Mouse (Mus musculus) ES-E14 (cell line): ENCODE results near the gene Mpzl3. TPM values are rescaled to one million over a fixed set of nuclear protein-coding genes. Genes with fewer than 3 reads are reported as not detected.

Source experiments
- DNase-seq: peaks from one replicate; pipeline ENCODE4 v3.0.0-alpha.2; 2013; ENCODE audit warnings: low read depth, low spot score
- H3K27ac ChIP-seq: 2 replicates; pipeline ENCODE4 v1.5.1; 2012; ENCODE audit warnings: low read depth, mild to moderate bottlenecking, low read length, moderate library complexity, mixed read lengths; ENCODE audit not compliant: poor library complexity, insufficient read depth, severe bottlenecking
- H3K36me3 ChIP-seq: 2 replicates; pipeline ENCODE4 v1.6.1; 2012; ENCODE audit warnings: mild to moderate bottlenecking, low read length, moderate library complexity, mixed read lengths; ENCODE audit not compliant: control insufficient read depth, poor library complexity, insufficient read depth, severe bottlenecking
- H3K4me1 ChIP-seq, 2 experiments: fragments of 150-350 bp in 1 of 2; sonication (generic) in 1 of 2; 2 replicates each; pipeline ENCODE4 v1.6.1; 2012; ENCODE audit warnings: low read length in 2 of 2, mild to moderate bottlenecking in 1 of 2, mixed read lengths in 1 of 2; ENCODE audit not compliant: control insufficient read depth in 2 of 2, insufficient read depth in 2 of 2, poor library complexity in 1 of 2
- H3K4me3 ChIP-seq, 2 experiments: fragments of 150-350 bp in 1 of 2; sonication (generic) in 1 of 2; 2 replicates each; pipeline ENCODE4 v1.5.1; 2012; ENCODE audit warnings: low read length in 2 of 2, low read depth in 1 of 2, mild to moderate bottlenecking in 1 of 2, mixed read lengths in 1 of 2; ENCODE audit not compliant: insufficient read depth in 1 of 2, poor library complexity in 1 of 2, severe bottlenecking in 1 of 2
- H3K9ac ChIP-seq: 2 replicates; pipeline ENCODE4 v1.6.1; 2012; ENCODE audit warnings: low read depth, mild to moderate bottlenecking, low read length, mixed read lengths; ENCODE audit not compliant: poor library complexity, insufficient read depth, severe bottlenecking
- H3K9me3 ChIP-seq: fragments of 150-350 bp; sonication (generic); 2 replicates; pipeline ENCODE4 v1.6.1; 2012; ENCODE audit warnings: low read depth, mild to moderate bottlenecking, low read length; ENCODE audit not compliant: control insufficient read depth, insufficient read depth
- CHD2 ChIP-seq: IDR thresholded peaks from 2 replicates; pipeline ENCODE4 v1.6.1; 2014; ENCODE audit warnings: mild to moderate bottlenecking, low read depth, low read length, inconsistent platforms
- HCFC1 ChIP-seq: IDR thresholded peaks from 2 replicates; pipeline ENCODE4 v1.6.1; 2012; ENCODE audit warnings: low read length, inconsistent platforms, borderline replicate concordance; ENCODE audit not compliant: insufficient read depth
- MAFK ChIP-seq: IDR thresholded peaks from 2 replicates; pipeline ENCODE4 v1.6.1; 2014; ENCODE audit warnings: mild to moderate bottlenecking, low read depth, low read length, inconsistent platforms; ENCODE audit not compliant: insufficient read depth
- ZC3H11A ChIP-seq: IDR thresholded peaks from 2 replicates; pipeline ENCODE4 v1.6.1; 2012; ENCODE audit warnings: low read depth, mild to moderate bottlenecking, inconsistent platforms, low read length, borderline replicate concordance
- ZNF384 ChIP-seq: IDR thresholded peaks from 2 replicates; pipeline ENCODE4 v1.6.1; 2012; ENCODE audit warnings: low read depth, low read length, inconsistent platforms
- in situ Hi-C, 2 experiments: fragments of 600-800 bp; cut with MboI; formaldehyde crosslinking; loops; one replicate each; pipeline ENCODE4 v1.15.1; 2025; ENCODE audit warnings: low sequenced_read_pairs in 2 of 2, inconsistent platforms in 1 of 2; ENCODE audit not compliant: unreplicated experiment in 2 of 2
- total RNA-seq: library from RNA; depleted of rRNA; stranded (reverse); fragments of 300-350 nt; gene quantifications from 2 replicates; pipeline ENCODE4 v1.2.3, GENCODE M21; 2012

Gene Mpzl3
- total RNA-seq, 1 experiment: 5.0 TPM

GRCm38 (mm10) chr9:45079011-45079410 is 24.0 kb downstream of the Mpzl3 start, which contains the start of gene Jaml:
Jaml (plus strand) TSS chr9:45079183.
- DNase-seq: no peak
- no peaks in the 10 kb centered on the region for H3K36me3 ChIP-seq
- TF ChIP-seq ZC3H11A (no peak), HCFC1 (no peak), MAFK (no peak), CHD2 (no peak), ZNF384 (no peak)
- no peak within 1 kb of the TSS for H3K27ac ChIP-seq
- no peak within 1 kb of the TSS for H3K9ac ChIP-seq
- H3K4me3 ChIP-seq: no peak within 1 kb of the TSS
- in situ Hi-C loops: no loop called here
- no peaks in the 10 kb centered on the region for H3K9me3 ChIP-seq
- no peaks in the 10 kb centered on the region for H3K4me1 ChIP-seq

DNA sequence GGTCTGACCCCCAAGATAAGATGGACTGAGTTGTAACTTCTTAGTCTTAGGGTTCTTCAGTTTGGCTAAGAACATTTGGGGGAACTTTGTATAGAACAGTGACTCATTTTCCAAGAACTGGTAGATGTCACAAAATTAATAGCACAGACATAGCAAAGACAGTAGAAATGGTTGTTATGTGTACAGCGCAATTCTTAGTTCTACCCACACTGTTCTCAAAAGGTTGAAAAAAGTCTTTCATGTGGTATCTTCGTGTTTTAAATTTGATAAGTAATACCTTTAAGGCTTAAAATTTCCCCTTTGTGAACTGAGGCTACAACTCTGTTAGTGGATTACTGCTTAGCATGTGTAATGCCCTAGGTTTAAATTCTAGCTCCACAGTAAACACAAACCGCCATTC is 28.1 kb downstream of the Mpzl3 start:
- H3K9ac ChIP-seq: no peak overlapping the region
- in situ Hi-C loops: no loop called here
- H3K36me3 ChIP-seq: no peaks in the 10 kb centered on the region
- no peaks in the 10 kb centered on the region for H3K4me1 ChIP-seq
- TF ChIP-seq HCFC1 (no peak), ZC3H11A (no peak), MAFK (no peak), ZNF384 (no peak), CHD2 (no peak)
- H3K9me3 ChIP-seq: no peaks in the 10 kb centered on the region
- H3K4me3 ChIP-seq: no peak overlapping the region
- no peak overlapping the region for H3K27ac ChIP-seq
- no peak for DNase-seq

- TF ChIP-seq HCFC1 (no peak), ZC3H11A (no peak), MAFK (no peak), ZNF384 (no peak), CHD2 (no peak)
- H3K9me3 ChIP-seq: no peaks in the 10 kb centered on the region
- H3K4me1 ChIP-seq: no peaks in the 10 kb centered on the region
- no peak overlapping the region for H3K9ac ChIP-seq
- no peak for DNase-seq
- no peak overlapping the region for H3K4me3 ChIP-seq
- no peak overlapping the region for H3K27ac ChIP-seq
- in situ Hi-C loops: no loop called here
- no peaks in the 10 kb centered on the region for H3K36me3 ChIP-seq
Measured at GRCm38 (mm10) chr9:45084556-45084955, 29.6 kb downstream of the Mpzl3 start.

DNA sequence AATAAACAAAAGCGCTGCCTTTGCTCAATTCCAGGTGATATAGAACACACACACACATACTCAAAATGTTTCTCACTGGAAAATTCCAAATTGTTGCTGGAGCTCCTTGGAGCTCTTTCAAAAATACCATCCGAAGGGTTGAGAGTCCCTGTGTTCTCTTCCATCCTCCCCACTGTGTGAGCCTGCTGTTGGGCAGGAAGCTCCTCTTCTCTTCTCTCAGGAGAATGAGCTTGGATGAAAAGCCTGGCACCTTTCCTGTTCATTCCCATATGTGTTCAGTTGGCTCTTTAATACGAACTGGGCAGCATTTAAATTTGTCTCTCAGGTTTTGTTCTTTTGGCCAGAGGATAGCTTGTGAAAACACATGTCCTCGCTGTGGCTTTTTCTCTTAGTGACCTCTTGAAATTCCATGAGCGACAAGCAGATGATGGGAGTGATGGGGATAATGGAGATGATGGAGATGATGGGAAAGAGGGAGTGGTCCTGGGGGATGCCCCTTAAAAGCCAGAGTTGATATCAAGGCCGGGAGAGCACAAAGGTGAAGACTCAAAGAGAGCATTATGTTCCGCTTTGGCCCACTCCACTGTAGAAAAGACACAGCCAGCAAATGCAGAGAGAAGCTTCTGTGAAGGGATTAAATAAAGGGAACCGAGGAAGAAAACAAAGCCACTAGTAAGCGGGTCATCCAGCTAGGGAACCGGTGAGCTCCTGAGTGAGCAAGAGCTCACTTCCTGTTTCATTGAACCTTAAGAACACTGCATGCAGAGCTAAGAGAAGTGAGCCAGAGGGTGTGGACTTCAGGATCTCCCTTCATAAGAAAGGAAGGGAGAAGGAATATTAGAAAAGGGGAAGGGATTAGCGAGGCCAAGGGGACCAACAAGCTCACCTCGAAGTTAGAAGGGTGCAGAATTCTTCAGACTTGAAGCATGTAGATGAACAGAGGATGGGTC is 31.0 kb downstream of the Mpzl3 start:
- Histone ChIP-seq H3K27ac (no peak overlapping the region), H3K9ac (no peak overlapping the region), H3K9me3 (no peaks in the 10 kb centered on the region), H3K4me1 (no peaks in the 10 kb centered on the region), H3K36me3 (no peaks in the 10 kb centered on the region), H3K4me3 (no peak overlapping the region)
- in situ Hi-C loops: no loop called here
- TF ChIP-seq CHD2: no peak
- TF ChIP-seq HCFC1: no peak
- TF ChIP-seq ZC3H11A: no peak
- no peak for TF ChIP-seq MAFK
- no peak for TF ChIP-seq ZNF384
- no peak for DNase-seq
